In the genomic region with DNA sequence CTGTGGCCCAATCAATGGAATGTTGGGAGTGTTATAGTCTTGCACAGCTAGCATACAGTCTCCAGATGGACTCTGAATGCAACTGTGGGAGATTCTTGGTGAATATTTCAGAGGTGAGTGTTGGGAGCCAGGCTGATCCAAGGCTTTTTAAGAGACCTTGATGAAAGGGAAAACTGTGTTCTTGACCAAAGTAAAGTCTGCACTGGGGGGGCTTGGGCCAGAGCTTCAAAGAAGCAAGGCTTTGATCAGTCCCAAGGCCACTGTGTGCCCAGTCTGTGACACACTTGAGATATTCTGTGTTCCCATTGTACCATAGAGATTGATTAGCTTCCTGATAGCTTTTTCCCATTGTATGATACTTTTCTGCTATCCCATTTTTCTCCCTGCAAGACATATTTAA, we compare ENCODE assay signal across 25 mouse cellular contexts. TPM values are rescaled to one million over a fixed set of nuclear protein-coding genes. Genes with fewer than 3 reads are reported as not detected.
"Had no signal": no experiment of that assay in that cellular context is flagged by ENCODE, and none has a peak within 500 bp of the region (broad histone marks: within the 10 kb centered on the region; RNA-seq: fewer than 3 reads in every experiment).

No protein-coding gene starts in this region.

- H3K4me1 ChIP-seq: midbrain, embryonic 13.5 days; midbrain, embryonic 15.5 days; neural tube, embryonic 12.5 days had no signal

- H3K9ac ChIP-seq: lung, embryonic 14.5 days; midbrain, embryonic 13.5 days; midbrain, embryonic 15.5 days; neural tube, embryonic 12.5 days had no signal

- H3K27me3 ChIP-seq: midbrain, embryonic 13.5 days; midbrain, embryonic 15.5 days; neural tube, embryonic 12.5 days had no signal

- H3K4me3 ChIP-seq: midbrain, embryonic 13.5 days; midbrain, embryonic 15.5 days; neural tube, embryonic 12.5 days had no signal

- H3K4me2 ChIP-seq: lung, embryonic 14.5 days; midbrain, embryonic 11.5 days; midbrain, embryonic 13.5 days; midbrain, embryonic 15.5 days; neural tube, embryonic 12.5 days had no signal

- DNase-seq: lung, adult 18-20 months; lung, embryonic 14.5 days; lung, postnatal 10 days; lung, postnatal 4 days; right cerebral cortex, postnatal 25 days; right cerebral cortex, postnatal 4 days; spleen, adult 18-20 months; thymus, adult 18-20 months; thymus, postnatal 14 days; thymus, postnatal 36 days had no signal

- ATAC-seq: midbrain, embryonic 13.5 days; midbrain, embryonic 15.5 days had no signal

- H3K9me3 ChIP-seq: midbrain, embryonic 15.5 days had no signal

- H3K27ac ChIP-seq: midbrain, embryonic 13.5 days; midbrain, embryonic 15.5 days; neural tube, embryonic 12.5 days had no signal

- H3K36me3 ChIP-seq: midbrain, embryonic 13.5 days; midbrain, embryonic 15.5 days; neural tube, embryonic 12.5 days had no signal

RNA-seq across cellular contexts. Expression of a gene that starts 1.7 kb away (rescaled TPM):
- total RNA-seq: megakaryocyte, adult 5-6 weeks; megakaryocyte-erythroid progenitor cell, adult 5-6 weeks; midbrain, postnatal 0 days; monocyte, adult 5-6 weeks; neutrophil, adult 5-6 weeks had no signal
- polyA plus RNA-seq: lung, embryonic 14.5 days; lung, embryonic 16.5 days; midbrain, embryonic 11.5 days; midbrain, embryonic 13.5 days; midbrain, embryonic 15.5 days; midbrain, postnatal 0 days; neural tube, embryonic 12.5 days; neural tube, embryonic 14.5 days; small intestine, adult 2 months; stomach, embryonic 14.5 days; stomach, embryonic 16.5 days; thymus, postnatal 0 days had no signal

RNA-seq across cellular contexts. Expression of a gene that starts 36.5 kb away (rescaled TPM):
- total RNA-seq: megakaryocyte, adult 5-6 weeks; megakaryocyte-erythroid progenitor cell, adult 5-6 weeks; midbrain, postnatal 0 days; monocyte, adult 5-6 weeks; neutrophil, adult 5-6 weeks had no signal
- polyA plus RNA-seq: lung, embryonic 14.5 days; lung, embryonic 16.5 days; midbrain, embryonic 11.5 days; midbrain, embryonic 13.5 days; midbrain, embryonic 15.5 days; midbrain, postnatal 0 days; neural tube, embryonic 12.5 days; neural tube, embryonic 14.5 days; small intestine, adult 2 months; stomach, embryonic 14.5 days; stomach, embryonic 16.5 days; thymus, postnatal 0 days had no signal

RNA-seq across cellular contexts. Expression of a gene that starts 51.7 kb away (rescaled TPM):
- total RNA-seq: megakaryocyte, adult 5-6 weeks; megakaryocyte-erythroid progenitor cell, adult 5-6 weeks; midbrain, postnatal 0 days; monocyte, adult 5-6 weeks; neutrophil, adult 5-6 weeks had no signal
- polyA plus RNA-seq: lung, embryonic 14.5 days; lung, embryonic 16.5 days; midbrain, embryonic 11.5 days; midbrain, embryonic 13.5 days; midbrain, embryonic 15.5 days; midbrain, postnatal 0 days; neural tube, embryonic 12.5 days; neural tube, embryonic 14.5 days; small intestine, adult 2 months; stomach, embryonic 14.5 days; stomach, embryonic 16.5 days; thymus, postnatal 0 days had no signal
